Mouse (Mus musculus): ENCODE measurements around the gene Bet1. TPM values are rescaled to one million over a fixed set of nuclear protein-coding genes. Genes with fewer than 3 reads are reported as not detected.

Bet1 gene
- polyA plus RNA-seq, 1 experiment = 23.6 TPM

DNA sequence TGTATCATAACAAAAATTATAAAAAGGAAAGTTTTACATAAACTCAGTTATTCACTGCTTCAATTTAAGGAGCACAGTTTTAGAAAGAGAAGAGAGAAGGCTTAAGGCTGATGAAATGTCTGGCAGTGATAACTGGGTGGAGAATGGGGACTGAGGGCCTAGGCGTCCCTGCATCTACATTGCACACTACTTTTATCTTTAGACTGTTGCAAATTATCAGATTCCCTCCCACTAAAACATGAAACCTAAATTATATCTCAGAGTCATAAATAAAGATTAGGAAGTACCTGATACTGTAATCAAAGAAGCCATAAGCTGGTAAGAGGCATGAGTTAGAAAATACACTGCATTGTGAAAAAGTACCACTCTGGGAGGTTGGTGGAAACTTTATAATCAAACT is 45.0 kb downstream of the Bet1 start:
- TF ChIP-seq POLR2A (IDR thresholded peaks at IDR 0.05; ENCODE audit: extremely low read depth, insufficient read depth, low read length) (no peak), CTCF (IDR thresholded peaks at IDR 0.05; ENCODE audit: extremely low read depth, insufficient read depth, low read length) (no peak)
- Histone ChIP-seq H3K27ac (ENCODE audit: insufficient read depth, low read length) (no peak overlapping the region), H3K4me3 (ENCODE audit: insufficient read depth, low read length) (no peak overlapping the region), H3K4me1 (ENCODE audit: control insufficient read depth, insufficient read depth, low read length) (no peaks in the 10 kb centered on the region)

DNA sequence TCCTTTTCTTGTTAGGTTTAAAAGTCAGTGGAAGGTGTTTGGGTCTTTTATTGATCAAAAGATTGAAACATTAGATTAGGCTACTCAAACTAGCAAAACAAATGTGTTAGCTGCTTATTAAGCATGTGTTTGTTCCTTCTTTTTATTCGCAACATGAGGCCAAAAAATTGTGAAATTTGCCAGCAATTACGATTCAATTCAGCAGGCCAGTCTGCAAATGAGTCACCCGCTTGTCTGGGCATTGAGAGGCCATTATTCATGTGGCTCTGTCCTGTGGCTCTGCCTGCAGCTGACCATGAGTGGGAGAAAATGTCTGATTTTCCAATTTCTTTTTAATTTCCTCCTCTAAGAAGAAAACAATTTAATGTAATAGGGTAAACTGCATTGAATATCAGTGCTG is 55.8 kb downstream of the Bet1 start:
- no peaks in the 10 kb centered on the region for H3K4me1 ChIP-seq (ENCODE audit: control insufficient read depth, insufficient read depth, low read length)
- no peak for TF ChIP-seq POLR2A (IDR thresholded peaks at IDR 0.05; ENCODE audit: extremely low read depth, insufficient read depth, low read length)
- no peak for TF ChIP-seq CTCF (IDR thresholded peaks at IDR 0.05; ENCODE audit: extremely low read depth, insufficient read depth, low read length)
- no peak overlapping the region for H3K4me3 ChIP-seq (ENCODE audit: insufficient read depth, low read length)
- H3K27ac ChIP-seq (ENCODE audit: insufficient read depth, low read length) = no peak overlapping the region

Other genes with a start within 250 kb of the Bet1 start
- gene Tfpi2, start 98.1 kb downstream of the Bet1 start, polyA plus RNA-seq (2012; rRNA removed) = 0.19 TPM in 1 of 2 replicates, not detected in the other
- not detected in 2 replicates for gene Gngt1, start 93.2 kb downstream of the Bet1 start, polyA plus RNA-seq (2012; rRNA removed)
- 15.5 and 19.0 TPM in 2 replicates for gene Gng11, start 83.1 kb downstream of the Bet1 start, polyA plus RNA-seq (2012; rRNA removed)

All from cortical plate, adult 2 months (tissue).